Mouse (Mus musculus) T-helper 17 cell (primary cell): ENCODE measurements at regions not wholly inside any gene's neighbourhood (a gene's known extent, or its start where the extent isn't known, plus 50 kb on each side); places are given as distances from the start of the nearest gene placed in this dataset.
"Not testable (repeated sequence)": the region's sequence is repeated elsewhere in the genome, so short reads cannot be mapped to it uniquely, and the experiment has no call there.

Source experiments
- in situ Hi-C, 2 experiments: fragments of 300-600 bp; cut with MboI, MseI; formaldehyde crosslinking; loops; 1 replicate in 1 of 2; 2 replicates in 1 of 2; pipeline ENCODE4 v1.15.1; 2025; ENCODE audit warnings: high pct_unique_total_duplicates in 2 of 2

GRCm38 (mm10) chr2:8877855-8878254 lies 1003.2 kb upstream of the 4930412O13Rik start:
- in situ Hi-C loops, result no loop called here

- in situ Hi-C loops, result loop anchor here in 1 of 2 experiments (10.0 kb wide), 1 partner anchor 502 kb away; no protein-coding TSS in a partner anchor
Measured at GRCm38 (mm10) chr2:8912417-8912816, 968.6 kb upstream of the 4930412O13Rik start.

DNA sequence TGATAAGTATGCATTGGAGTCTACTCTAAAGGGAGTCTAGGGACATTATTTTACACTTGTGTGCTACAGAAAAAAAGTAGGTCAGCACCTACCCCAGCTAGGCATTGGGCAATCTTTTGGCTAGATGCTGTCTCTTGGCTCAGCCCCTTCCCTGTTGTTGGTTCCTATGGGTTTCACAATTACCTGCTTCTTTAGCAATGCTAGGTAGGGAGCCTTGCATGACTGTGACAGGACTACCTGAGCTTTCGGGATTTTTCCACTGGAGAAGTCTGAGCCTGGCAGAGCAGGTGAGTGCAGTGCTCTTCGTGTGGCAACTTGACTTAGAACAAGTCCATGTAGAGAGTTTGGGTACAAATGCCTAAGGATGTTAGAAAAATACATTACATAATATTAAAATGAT lies 956.2 kb upstream of the 4930412O13Rik start:
- in situ Hi-C loops, result no loop called here

DNA sequence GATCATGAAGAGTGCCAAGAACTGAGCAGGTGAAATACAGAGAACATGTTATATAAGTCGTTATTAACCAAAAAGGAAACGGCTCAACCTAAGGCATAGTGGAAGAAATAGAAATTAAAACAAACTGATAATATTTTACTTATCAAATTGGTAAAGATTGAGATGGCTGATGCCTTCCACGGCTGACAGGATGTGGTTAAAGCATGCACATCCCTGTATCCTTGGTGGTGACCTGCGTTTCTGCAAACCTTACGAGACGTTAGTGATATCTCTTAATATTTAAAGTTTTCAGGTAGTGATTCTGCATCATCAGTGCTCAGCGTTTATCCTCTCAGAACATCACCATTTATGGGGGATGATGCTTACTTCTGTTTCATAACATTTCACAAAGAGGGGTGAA lies 939.5 kb upstream of the 4930412O13Rik start:
- in situ Hi-C loops, result no loop called here

- in situ Hi-C loops, result no loop called here
Measured at GRCm38 (mm10) chr2:8958938-8959337, 922.1 kb upstream of the 4930412O13Rik start.

DNA sequence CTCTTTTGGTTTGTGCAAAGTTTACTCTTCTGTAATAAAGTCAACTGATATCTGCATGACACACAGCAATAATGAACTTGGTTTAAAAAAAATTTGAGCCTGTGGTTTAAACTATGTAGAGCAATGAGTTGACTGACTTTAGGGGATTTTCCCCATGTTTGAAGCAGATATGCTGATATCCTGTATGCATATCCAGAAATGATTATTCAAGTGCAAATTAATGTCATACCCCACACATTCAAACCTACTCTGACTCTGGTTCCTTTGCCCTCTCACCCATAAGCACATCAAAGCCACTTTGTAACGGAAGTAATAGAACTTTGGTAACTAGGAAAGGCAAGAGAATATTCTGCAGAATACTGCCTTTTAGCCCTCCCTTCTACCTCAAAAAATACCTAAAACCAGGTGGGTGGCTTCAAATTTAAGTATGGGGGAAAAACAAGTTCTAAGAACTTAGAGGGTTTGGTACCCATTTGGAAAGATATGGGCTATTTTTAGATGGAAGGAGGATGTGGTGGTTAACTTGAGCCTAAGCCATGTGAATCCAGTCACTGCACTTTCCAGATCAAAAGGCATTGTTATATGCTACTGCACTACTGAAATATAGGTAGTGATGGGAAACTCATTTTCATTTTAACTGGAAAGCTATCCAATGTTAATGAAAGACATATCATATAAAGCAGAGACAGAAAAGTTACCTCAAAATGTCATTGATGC lies 915.9 kb upstream of the 4930412O13Rik start:
- in situ Hi-C loops, result loop anchor here (5.0 kb wide), 2 partner anchors 93 to 98 kb away; no protein-coding TSS in a partner anchor

DNA sequence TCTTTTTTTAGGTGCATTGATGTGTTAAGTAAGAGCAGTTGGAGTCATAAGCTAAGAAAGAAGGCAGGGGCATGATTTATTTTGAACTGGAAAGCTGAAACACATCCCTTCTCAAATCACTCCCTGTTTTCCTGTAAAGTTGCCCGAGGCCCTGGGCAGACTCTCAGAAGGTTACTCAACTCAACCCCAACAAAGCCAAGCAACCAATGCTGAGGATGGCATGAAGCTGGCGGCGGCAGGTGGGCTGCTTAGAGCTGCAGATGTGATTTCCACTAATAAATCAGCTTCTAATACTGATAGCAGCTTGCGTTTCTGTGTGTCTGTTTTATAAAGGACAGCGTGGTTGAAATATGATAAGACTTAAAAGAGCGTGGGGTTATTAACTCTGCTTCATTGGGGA lies 905.4 kb upstream of the 4930412O13Rik start:
- in situ Hi-C loops, result loop anchor here in 1 of 2 experiments (10.0 kb wide), 1 partner anchor 901 kb away; no protein-coding TSS in a partner anchor

DNA sequence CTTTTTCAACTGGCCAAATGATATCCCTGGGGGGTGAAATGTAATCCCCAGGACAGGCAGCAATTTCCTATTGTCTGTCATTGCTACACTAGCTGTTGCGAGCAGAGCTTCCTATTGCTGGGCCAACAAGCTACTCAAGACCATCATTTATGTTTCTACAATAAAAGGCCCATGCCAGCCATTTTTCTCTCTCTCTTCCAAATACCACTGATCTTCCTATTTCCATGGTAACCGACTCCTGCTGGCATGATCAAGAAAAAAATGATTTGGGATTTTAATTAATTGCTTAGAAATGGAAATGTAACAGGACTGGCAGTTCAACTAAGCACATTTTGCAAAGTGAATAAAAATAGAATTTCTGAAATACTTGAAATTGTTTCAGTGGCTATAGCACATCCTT lies 868.7 kb upstream of the 4930412O13Rik start:
- in situ Hi-C loops, result no loop called here

- in situ Hi-C loops, result no loop called here
Measured at GRCm38 (mm10) chr2:9033079-9033478, 848.0 kb upstream of the 4930412O13Rik start.

DNA sequence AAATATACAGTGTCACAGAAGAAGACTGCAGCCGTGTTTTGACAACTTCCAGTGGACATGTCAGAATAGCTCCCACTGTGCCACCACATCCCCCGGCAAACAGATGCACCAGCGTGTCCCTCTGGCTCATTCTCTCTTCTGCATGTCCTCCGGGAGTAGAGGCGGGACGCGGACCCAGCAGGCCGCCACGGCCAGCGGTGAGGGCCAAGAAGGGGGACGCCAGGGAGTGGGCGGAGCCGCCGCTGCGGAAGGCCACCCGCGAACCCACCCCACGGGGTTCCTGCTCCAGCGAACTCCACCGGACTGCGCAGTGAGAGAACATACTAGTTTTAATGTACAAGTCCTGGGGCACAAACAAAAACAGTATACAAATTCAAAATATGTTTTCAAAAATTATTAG lies 838.7 kb upstream of the 4930412O13Rik start:
- in situ Hi-C loops, result not testable (repeated sequence)

DNA sequence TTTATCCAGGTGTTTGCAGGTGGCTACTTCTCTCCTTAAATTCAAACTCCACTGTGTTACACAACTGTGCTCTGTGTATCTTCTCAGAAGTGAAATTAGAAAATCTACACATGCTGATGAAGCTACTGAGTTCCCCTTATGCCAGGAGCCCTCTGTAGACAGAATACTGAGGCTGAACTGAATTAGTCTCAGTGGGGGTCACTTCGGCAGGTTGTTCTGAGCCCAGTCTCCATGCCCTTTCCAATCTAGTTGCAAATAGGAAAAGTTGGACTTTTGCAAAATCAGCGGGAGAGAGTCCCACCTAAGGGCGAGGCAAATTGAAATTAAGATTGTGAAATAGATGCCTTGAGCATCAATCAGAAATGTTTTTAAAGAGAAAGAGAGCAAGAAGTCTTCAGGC lies 833.1 kb upstream of the 4930412O13Rik start:
- in situ Hi-C loops, result no loop called here

DNA sequence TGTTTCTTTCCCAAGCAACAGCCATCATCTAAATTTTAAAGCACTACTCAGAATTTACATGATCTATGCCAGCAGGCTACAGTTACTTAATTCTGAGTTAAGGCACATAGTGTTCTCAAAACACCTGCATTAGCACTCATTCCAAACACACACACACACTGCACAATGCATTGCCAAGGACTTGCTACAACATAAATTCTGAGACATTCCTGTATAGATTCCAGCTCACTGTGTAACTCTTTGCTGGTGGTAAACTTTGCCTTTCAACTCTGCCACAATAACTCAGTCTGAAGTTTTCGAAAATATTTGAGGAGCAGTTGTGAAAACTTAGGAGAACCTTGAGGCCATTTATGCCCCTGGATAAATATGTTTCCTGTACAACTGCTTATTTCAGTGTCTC lies 807.2 kb upstream of the 4930412O13Rik start:
- in situ Hi-C loops, result no loop called here

GRCm38 (mm10) chr2:9078158-9078557 lies 802.9 kb upstream of the 4930412O13Rik start:
- in situ Hi-C loops, result no loop called here

DNA sequence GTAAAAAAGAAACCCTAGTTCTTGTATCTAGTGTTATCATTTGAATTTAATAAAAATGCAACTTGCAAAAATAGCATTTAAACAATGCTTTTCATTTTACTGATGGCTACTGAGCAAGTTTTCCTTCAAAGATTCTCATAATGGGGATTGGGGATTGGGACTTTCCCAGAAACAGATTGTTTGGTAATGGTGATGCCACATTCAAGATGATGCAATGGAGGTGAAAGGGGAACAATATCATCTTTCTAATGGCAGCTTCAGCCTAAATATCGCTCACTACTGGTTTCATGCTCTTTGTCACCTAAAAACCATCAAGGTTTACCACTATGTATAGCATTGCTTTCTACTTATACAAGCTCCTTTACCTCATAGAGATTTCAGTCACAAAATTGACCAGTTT lies 799.3 kb upstream of the 4930412O13Rik start:
- in situ Hi-C loops, result no loop called here

DNA sequence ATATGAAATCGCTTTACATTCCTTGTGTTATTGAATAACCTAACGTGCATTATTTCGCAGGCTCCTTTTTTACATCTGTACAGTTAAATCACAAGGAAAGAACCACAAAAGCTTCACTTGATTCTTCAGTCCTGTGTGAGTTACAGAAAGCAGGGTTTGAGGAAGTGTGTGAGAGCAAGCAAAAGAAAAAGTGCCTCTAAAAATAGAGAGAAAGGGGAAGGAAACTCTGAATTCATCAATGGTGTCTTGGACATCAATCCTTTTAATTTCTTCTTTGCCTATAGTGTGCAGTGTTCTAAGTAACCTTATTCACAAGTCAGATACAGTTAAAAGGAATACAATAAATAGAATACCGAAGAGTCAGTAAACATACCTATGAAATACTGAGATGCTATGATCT lies 785.7 kb upstream of the 4930412O13Rik start:
- in situ Hi-C loops, result loop anchor here in 1 of 2 experiments (10.0 kb wide), 1 partner anchor 209 kb away; no protein-coding TSS in a partner anchor

GRCm38 (mm10) chr2:9116697-9117096 lies 764.4 kb upstream of the 4930412O13Rik start:
- in situ Hi-C loops, result no loop called here

DNA sequence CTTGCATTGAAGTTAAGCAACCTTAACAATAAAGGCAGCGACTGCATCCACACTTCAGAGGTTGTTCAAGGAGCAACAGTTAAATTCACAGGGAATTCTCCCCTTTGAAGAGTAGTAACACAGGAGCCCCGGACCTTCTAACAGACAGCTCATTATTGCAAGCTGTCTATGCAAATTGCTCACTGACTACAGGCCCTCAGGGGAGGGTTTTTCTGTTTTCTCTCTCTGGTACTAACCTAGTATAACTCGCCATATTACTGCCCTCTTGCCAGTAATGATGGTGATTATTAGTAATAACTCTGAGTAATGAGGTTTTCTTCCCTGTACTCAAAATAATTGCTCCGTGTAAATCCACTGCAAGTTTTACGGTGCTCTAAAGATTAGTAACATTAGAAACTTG lies 763.5 kb upstream of the 4930412O13Rik start:
- in situ Hi-C loops, result no loop called here

GRCm38 (mm10) chr2:9136963-9137362 lies 744.1 kb upstream of the 4930412O13Rik start:
- in situ Hi-C loops, result no loop called here

DNA sequence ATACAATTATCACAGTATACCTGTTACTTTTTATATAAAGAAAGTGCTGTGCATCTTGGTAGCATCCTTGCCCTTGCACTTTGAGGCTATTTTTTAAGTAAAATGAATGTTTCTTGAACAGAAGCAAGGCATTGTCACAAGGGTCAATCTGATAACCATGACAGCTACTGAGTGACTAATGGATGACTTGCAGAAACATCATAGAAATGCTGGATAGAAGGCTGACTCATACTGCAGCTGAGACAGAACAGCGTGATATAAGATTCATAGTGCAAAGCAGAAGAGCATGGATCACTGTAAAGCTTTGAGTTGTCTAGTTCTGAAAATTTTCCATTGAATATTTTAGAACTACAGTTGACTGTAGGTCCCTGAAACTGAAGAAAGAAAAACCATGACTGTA lies 739.6 kb upstream of the 4930412O13Rik start:
- in situ Hi-C loops, result no loop called here

DNA sequence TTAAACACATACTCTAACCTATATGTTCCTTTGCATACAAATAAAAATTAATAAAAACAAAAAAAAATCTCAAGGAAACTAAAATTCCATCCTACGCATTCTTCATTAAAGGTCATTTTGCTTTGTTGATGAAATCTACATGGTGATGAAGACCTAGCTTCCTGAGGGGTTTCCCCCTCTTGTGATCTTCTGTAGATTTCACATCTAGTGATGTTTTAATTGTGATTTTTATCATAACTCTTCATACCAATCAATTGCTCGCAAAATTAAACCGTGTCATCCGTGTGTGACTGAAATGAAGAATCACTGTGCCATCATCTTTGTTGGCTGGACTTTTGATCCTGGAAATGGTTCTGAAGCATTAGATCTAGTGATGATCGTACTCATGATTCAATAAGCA lies 725.4 kb upstream of the 4930412O13Rik start:
- in situ Hi-C loops, result no loop called here

GRCm38 (mm10) chr2:9160181-9160580 lies 720.9 kb upstream of the 4930412O13Rik start:
- in situ Hi-C loops, result no loop called here

DNA sequence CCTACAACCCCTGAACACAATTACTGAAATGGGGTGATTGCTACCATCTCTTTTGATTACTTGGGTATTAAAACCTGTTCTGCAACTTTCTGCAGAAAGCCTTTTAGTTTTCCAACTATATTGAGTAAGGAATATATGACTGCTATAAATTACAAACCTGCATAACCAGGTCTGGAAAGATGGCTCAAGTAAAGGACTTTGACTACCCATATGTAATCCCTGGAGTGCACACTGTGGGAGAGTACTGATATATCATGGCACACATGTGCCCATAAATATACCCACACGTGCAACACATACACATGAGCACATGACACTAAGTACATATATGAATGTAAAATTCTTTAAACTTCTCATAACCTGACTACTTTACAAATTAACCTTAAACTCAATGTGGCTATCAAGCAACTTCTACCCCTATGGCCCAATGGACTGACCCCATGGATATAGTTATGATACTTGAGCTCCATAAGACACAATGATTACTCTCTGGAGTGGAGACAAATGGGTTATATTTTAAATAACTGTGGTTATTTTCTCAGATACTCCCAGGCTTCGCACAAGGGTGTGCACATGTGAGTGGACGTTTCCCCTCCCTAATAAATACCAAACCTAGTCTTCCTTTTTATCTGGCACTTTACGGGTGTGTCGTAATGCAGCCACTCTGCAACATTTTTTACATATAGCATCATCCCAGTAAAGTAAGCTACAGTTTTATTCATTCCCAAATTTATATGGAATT lies 717.1 kb upstream of the 4930412O13Rik start:
- in situ Hi-C loops, result no loop called here

DNA sequence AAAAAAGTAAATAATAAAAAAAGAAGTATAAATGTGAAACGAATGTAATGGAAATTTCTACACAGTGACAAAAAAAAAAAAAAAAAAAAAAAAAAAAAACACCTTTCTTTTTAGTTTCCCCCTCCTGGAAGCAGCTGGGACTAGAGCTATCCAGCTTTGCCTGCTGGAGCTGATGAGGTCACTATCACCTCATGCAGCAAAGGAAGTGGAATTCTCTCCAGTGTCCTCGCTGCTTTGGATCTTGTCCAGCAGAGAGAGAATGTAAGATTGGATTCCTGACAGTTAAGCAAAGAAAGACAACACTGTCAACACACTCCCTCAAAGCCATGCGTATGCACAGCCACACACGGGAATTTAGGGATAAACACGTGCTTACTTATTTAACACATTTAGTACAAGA lies 698.9 kb upstream of the 4930412O13Rik start:
- in situ Hi-C loops, result no loop called here
